Mouse (Mus musculus): ENCODE data around the gene Ankrd53. TPM values are rescaled to one million over a fixed set of nuclear protein-coding genes. Genes with fewer than 3 reads are reported as not detected.

The Ankrd53 gene
- polyA plus RNA-seq (2015; fragmentation: Nextera tagmentation; extraction: Ambion mirVana), result 0.13 TPM in 1 of 2 replicates, not detected in the other

DNA sequence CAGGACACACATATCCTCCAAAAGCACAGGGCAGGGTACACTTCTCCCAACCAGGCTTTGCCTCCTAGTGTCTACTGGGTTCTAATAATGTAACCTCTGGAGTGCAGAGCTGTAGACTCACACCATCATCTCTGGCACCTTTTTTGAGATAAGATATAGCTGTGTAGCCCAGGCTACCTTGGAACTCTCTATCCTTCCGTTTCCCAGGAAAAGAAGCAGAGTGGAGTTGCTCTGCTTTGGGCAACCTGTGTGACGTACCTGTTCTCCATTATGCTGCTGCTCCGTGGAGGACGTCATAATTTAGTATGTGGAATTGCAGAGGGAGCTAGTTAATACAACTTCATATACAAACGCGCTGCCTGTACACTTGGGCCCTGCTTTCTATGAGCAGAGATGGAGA, at the start of gene Ankrd53:
Gene Ankrd53, plus strand, starts transcription at position 301 of the 400 bp plus-strand sequence.
- H3K4me2 ChIP-seq (replicated peaks), result peak within 1 kb of the TSS; percentile 73
- H3K9me3 ChIP-seq, result no peaks in the 10 kb centered on the region
- ATAC-seq, result no peak
- peak within 1 kb of the TSS; percentile 34 for H3K4me3 ChIP-seq (replicated peaks)
- 28% methylated on average over 6 of the region's 6 CpGs for WGBS
- peak within 1 kb of the TSS; percentile 36 for H3K9ac ChIP-seq
- no peaks in the 10 kb centered on the region for H3K36me3 ChIP-seq
- H3K4me1 ChIP-seq (replicated peaks), result peaks cover 19% of the 10 kb centered on the region
- H3K27me3 ChIP-seq (replicated peaks), result peaks cover 39% of the 10 kb centered on the region
- H3K27ac ChIP-seq, result no peak within 1 kb of the TSS

DNA sequence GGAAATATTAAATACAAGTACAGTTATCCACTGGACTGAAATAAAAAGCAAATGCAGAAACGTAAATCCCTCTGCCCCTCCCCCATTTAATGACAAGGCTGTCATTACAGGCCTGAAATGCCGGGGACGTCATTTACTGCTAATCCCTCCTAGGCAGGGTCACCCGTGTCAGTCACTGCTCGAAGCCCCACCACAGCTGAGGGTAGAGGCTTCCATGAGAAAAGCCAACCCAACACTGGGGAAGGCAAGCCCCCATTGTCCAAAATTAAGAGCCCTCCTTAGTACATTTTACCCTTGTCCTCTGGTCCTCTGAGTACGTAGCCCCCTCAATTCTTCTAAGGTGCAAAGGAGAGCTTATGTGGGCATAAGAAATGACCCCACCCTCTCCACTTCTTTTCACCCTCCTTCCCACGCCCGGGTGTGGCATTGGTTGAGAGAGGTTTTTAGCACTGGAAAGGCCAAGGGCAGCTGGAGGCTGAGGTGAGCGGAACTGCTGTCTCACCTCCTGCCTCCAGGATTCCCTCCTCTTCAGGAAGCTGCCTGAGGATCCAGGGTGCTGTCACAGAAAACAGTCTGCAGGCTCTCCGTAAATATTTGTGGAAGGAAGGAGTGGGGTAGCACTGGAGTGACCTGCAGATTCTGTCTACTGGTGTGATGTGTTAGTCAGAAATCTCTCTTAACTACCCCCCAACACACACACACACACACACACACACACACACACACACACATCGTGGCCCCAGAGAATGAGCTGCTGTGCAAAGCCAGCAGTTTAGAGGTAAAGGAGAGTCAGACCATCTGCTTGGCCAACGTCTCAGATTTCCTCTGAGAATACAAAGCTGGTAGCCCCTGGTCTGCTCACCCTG, 48.9 kb upstream of the Ankrd53 start:
- Histone ChIP-seq H3K9me3 (no peaks in the 10 kb centered on the region), H3K4me3 (replicated peaks) (no peak overlapping the region), H3K4me1 (replicated peaks) (peaks cover 29% of the 10 kb centered on the region), H3K9ac (no peak overlapping the region), H3K27ac (no peak overlapping the region), H3K27me3 (replicated peaks) (peaks cover 95% of the 10 kb centered on the region), H3K4me2 (replicated peaks) (no peak overlapping the region), H3K36me3 (no peaks in the 10 kb centered on the region)
- no peak for ATAC-seq
- 4% methylated on average over 12 of the region's 12 CpGs for WGBS

DNA sequence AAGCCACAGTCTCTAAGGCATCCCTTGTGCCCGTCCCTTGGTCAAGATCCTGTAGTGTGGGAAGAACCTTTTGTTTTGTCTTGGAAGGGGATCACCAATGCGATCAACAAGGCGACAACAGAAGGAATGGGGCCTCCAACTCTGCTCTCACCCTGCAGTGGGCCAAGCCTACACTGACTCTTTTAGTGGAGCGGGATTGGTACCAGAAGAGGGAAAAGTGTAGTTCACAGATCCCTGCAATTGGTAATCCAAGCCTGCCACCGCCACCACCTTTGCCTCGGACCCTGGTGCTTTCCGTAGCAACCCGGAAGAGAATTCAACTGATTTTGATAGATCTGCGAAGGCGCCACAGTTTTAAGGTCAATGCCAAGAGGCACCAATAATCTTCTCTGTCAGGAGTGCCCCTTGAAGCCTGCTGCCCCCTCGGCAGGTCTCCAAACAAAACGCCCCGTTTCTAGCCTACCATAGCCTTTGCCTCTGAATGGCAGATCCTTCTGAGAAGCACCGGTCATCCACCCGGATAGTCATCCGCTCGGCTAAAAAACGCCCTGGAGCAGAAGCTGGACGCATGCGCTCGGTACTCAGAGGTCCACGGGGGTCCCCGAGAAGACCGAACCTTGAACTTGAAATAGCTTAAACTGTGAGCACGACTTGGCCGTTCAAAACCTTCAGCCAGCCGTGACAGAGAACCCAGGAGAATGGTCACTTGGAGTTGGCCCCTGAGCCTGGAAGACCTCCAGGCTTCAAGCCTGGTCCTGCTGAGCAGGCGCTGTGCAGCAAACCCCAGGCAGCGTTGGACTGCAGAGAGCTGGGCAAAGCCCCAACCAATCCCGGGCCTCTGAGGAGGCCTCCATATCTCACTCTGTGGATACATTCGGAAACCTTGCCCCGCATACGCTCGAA, 48.0 kb upstream of the Ankrd53 start:
- ATAC-seq, result no peak
- Histone ChIP-seq H3K27ac (no peak overlapping the region), H3K4me1 (replicated peaks) (peaks cover 29% of the 10 kb centered on the region), H3K27me3 (replicated peaks) (peaks cover 92% of the 10 kb centered on the region), H3K9ac (no peak overlapping the region), H3K9me3 (no peaks in the 10 kb centered on the region), H3K36me3 (no peaks in the 10 kb centered on the region), H3K4me2 (replicated peaks) (no peak overlapping the region), H3K4me3 (replicated peaks) (no peak overlapping the region)
- 3% methylated on average over 34 of the region's 34 CpGs for whole genome bisulfite sequencing

DNA sequence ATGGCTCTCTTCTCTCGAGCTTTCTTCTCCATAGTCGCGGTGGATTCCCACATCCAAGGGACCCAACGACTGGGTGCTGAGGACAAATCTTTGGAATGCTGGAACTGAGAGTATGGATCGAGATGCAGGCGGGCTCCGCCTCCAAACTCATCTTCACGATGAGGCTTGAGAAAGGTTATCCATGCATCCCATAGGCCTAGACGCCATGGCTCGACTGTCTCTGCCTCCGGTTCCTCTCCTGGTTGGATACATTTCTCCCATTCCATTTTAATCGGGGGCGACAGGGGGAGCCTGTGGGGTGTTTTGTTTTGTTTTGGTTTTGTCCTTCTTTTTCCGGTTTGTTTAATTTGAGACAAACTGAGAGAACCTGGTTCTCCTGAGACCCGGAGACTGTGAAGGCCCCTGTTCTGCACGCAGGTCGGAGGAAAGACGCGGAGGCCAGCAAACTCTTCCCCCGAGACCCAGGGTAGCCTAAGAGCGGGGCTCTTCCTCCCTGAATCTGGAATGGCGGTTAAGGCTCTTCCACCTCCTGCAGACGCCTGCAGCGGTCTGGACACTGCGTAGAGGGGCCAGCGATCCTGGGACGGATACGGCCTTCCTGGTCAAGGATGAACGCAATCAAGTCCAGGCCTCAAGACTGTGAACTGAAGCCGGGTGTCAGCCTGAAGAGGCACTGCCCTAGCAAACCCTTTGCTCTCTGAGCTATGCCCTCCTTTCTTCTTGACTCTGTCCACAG, 46.8 kb upstream of the Ankrd53 start:
- no peak overlapping the region for H3K27ac ChIP-seq
- peaks cover 25% of the 10 kb centered on the region for H3K4me1 ChIP-seq (replicated peaks)
- H3K27me3 ChIP-seq (replicated peaks), result peaks cover 87% of the 10 kb centered on the region
- no peaks in the 10 kb centered on the region for H3K9me3 ChIP-seq
- H3K4me3 ChIP-seq (replicated peaks), result no peak overlapping the region
- WGBS, result 3% methylated on average over 30 of the region's 30 CpGs
- no peaks in the 10 kb centered on the region for H3K36me3 ChIP-seq
- ATAC-seq, result no peak
- H3K4me2 ChIP-seq (replicated peaks), result no peak overlapping the region
- no peak overlapping the region for H3K9ac ChIP-seq

DNA sequence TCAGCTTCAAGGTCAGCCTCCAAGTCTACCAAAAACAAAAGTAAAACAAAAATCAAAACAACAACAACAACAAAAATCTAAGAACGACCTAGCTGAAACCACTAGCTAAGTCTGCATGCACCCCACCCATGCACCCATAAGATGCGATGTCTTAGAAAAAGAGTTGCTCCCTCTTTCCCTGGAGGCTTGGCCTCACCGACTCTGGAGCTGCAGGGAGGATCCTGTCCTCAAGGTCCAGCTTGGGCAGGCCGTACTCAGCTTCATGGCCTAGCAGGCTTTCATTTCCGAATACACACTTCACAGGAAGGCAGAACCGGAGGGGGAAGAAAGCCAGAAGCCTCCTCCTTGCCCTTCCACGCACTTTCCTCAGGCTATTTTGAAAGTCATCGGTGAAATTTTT, 45.4 kb upstream of the Ankrd53 start:
- no peak overlapping the region for H3K4me3 ChIP-seq (replicated peaks)
- no peak for ATAC-seq

DNA sequence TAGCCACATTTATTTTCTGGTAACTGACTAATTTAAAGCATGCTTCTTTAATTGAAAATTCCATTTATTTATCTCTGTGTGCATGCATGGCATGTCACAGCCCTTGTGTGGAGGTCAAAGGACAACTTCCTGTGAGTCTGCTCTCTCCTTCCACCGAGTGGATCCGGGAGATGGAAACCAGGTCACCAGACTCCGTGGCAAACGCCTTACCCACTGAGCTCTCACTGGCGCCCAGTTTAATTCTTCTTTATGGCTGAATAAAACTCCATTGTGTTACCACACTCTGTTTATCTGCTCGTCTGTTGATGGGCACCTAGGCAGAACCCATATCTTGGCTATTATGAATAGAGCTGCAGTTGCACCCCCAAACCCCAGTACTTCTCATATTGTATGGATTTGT, 39.9 kb upstream of the Ankrd53 start:
- Histone ChIP-seq H3K4me2 (replicated peaks) (no peak overlapping the region), H3K27ac (no peak overlapping the region), H3K4me3 (replicated peaks) (no peak overlapping the region), H3K36me3 (no peaks in the 10 kb centered on the region), H3K9ac (no peak overlapping the region), H3K4me1 (replicated peaks) (no peaks in the 10 kb centered on the region), H3K27me3 (replicated peaks) (peaks cover 47% of the 10 kb centered on the region), H3K9me3 (no peaks in the 10 kb centered on the region)
- 19% methylated on average over 6 of the region's 6 CpGs for WGBS
- no peak for ATAC-seq

More for the DNA sequence above, 45.4 kb upstream of the Ankrd53 start:
- H3K27ac ChIP-seq, result no peak overlapping the region
- H3K36me3 ChIP-seq, result no peaks in the 10 kb centered on the region
- peaks cover 87% of the 10 kb centered on the region for H3K27me3 ChIP-seq (replicated peaks)
- H3K9me3 ChIP-seq, result no peaks in the 10 kb centered on the region
- peaks cover 11% of the 10 kb centered on the region for H3K4me1 ChIP-seq (replicated peaks)
- no peak overlapping the region for H3K4me2 ChIP-seq (replicated peaks)
- 4% methylated on average over 8 of the region's 8 CpGs for WGBS
- no peak overlapping the region for H3K9ac ChIP-seq

DNA sequence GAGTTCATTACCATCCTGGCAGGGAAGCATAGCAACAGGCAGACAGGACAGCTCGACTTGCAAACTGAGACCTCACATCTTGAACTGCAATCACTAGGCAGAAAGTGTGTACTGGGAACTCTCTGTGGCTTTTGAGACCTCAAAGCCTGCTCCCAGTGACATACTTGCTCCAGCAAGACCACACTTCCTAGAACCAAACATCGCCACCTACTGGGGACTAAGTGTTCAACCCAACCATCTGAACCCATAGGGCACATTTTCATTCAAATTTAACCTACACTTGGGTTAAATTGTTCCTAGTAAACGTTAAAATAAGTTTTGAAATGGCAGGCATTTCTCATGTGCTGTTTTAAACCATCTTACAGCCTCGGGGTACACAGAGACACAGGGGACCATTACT, 35.3 kb upstream of the Ankrd53 start:
- H3K27me3 ChIP-seq (replicated peaks), result peaks cover 10% of the 10 kb centered on the region
- no peaks in the 10 kb centered on the region for H3K36me3 ChIP-seq
- no peak overlapping the region for H3K27ac ChIP-seq
- H3K4me2 ChIP-seq (replicated peaks), result no peak overlapping the region
- WGBS, result 41% methylated on average over 4 of the region's 4 CpGs
- no peak for ATAC-seq
- H3K4me3 ChIP-seq (replicated peaks), result no peak overlapping the region
- no peaks in the 10 kb centered on the region for H3K9me3 ChIP-seq
- no peaks in the 10 kb centered on the region for H3K4me1 ChIP-seq (replicated peaks)
- H3K9ac ChIP-seq, result no peak overlapping the region

DNA sequence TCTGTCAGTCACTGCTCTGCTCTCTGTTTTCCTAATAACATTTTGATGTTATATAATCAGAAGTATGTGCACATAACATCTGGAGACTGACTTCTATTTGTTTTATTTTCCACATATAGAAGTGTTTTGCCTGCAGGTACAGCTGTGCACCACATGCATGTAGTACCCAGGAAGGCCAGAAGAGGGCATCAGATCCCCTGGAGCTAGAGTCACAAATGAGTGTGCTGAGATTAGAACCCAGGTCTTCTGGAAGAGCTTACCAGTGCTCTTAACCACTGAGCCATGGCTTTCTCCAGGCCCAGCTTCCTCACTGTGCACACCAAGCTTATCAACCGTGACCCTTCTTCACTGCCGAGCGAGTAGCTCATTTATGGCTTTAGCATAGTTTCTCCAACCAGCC, 34.0 kb upstream of the Ankrd53 start:
- no peak for ATAC-seq
- Histone ChIP-seq H3K27ac (no peak overlapping the region), H3K36me3 (no peaks in the 10 kb centered on the region), H3K27me3 (replicated peaks) (peaks cover 2% of the 10 kb centered on the region; the same call in 1 of the 2 replicates), H3K4me1 (replicated peaks) (no peaks in the 10 kb centered on the region), H3K9me3 (no peaks in the 10 kb centered on the region), H3K4me2 (replicated peaks) (no peak overlapping the region), H3K9ac (no peak overlapping the region), H3K4me3 (replicated peaks) (no peak overlapping the region)
- WGBS, result 81% methylated on average over 3 of the region's 3 CpGs

DNA sequence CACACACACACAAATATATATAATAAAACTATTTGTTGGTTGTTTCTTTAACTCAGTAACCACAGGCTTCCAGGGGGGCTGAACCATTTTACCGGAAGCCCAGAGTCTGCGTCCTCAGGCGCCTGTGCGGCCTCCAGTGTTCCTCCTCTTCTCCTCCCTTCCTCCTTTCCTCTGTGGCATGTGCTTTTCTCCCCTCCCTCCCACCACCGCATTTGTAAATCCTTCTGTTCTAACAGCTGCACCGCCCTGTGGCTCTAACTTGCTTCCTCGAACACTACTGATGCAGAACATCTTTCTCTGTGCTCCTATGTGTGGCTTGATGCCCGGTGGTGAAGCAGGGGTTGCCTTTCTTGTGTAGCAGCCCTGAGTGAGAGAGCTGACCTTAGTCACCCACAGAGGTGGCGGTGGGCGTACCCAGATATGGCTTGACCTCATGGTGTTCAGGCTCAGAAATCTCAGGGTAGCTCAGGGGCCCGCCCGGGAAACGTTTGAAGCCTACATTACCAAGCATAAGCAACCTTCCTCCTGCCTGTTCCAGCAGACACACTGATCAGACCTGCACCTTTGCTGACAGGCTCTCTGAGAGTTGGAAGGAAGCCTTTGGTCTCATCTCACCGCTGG, 33.0 kb upstream of the Ankrd53 start:
- Histone ChIP-seq H3K27ac (no peak overlapping the region), H3K36me3 (no peaks in the 10 kb centered on the region), H3K27me3 (replicated peaks) (no peaks in the 10 kb centered on the region; the same call in 1 of the 2 replicates), H3K4me3 (replicated peaks) (no peak overlapping the region), H3K9me3 (no peaks in the 10 kb centered on the region), H3K9ac (no peak overlapping the region), H3K4me2 (replicated peaks) (no peak overlapping the region), H3K4me1 (replicated peaks) (no peaks in the 10 kb centered on the region)
- WGBS, result 63% methylated on average over 14 of the region's 14 CpGs
- no peak for ATAC-seq

DNA sequence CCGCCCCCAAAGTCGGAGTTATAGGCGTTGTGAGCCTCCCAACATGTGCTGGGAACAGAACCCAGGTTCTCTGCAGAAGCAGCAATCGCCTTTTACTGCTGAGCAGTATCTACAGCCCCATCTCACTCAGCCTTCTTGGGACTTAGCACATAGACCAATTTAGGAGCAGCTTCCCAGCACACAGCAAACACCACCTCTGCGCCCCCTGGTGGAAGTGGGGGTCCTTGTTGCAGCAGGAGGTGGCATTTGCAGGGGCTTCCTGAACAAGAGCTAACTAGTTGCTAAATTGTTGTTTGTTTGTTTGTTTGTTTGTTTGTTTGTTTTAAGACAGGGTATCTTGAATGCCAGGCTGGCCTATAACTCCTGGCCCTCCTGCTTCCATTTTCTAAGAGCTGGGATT, 31.3 kb upstream of the Ankrd53 start:
- Histone ChIP-seq H3K9ac (no peak overlapping the region), H3K27me3 (replicated peaks) (peaks cover 2% of the 10 kb centered on the region; the same call in 1 of the 2 replicates), H3K4me1 (replicated peaks) (no peaks in the 10 kb centered on the region), H3K9me3 (no peaks in the 10 kb centered on the region), H3K4me2 (replicated peaks) (no peak overlapping the region), H3K36me3 (no peaks in the 10 kb centered on the region), H3K27ac (no peak overlapping the region), H3K4me3 (replicated peaks) (no peak overlapping the region)
- 32% methylated on average over 5 of the region's 5 CpGs for WGBS
- ATAC-seq, result no peak

DNA sequence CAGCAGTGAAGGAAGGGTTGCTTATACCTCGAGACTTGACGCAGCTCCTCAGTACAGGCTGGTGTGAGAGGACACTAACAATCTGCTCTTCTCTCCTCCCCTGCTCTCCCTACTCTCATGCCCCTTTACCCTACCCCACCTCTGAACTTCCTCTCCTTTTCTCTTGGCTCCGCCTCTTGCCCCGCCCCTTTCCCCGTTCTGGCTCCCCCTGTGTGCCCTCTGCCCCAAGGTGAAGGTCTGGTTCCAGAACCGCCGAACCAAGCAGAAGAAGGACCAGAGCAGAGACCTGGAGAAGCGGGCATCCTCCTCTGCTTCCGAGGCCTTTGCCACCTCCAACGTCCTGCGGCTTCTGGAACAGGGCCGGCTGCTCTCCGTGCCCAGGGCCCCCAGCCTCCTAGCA, 25.1 kb upstream of the Ankrd53 start:
- no peak for ATAC-seq
- H3K27ac ChIP-seq, result no peak overlapping the region

More for the DNA sequence above, 25.1 kb upstream of the Ankrd53 start:
- WGBS, result 24% methylated on average over 13 of the region's 13 CpGs
- Histone ChIP-seq H3K9me3 (no peaks in the 10 kb centered on the region), H3K4me1 (replicated peaks) (no peaks in the 10 kb centered on the region), H3K9ac (no peak overlapping the region), H3K4me3 (replicated peaks) (no peak overlapping the region), H3K27me3 (replicated peaks) (peaks cover 2% of the 10 kb centered on the region; the same call in 1 of the 2 replicates), H3K4me2 (replicated peaks) (no peak overlapping the region), H3K36me3 (no peaks in the 10 kb centered on the region)

Measured in intestine, embryonic 15.5 days (tissue).